24 mouse cellular contexts compared by ENCODE assay signal in genomic region chr2:145477484-145477883, GRCm38 (mm10).
DNase-seq lines count a peak whose midpoint lies in the region; ATAC-seq and TF ChIP-seq lines count a peak whose summit lies in the region.
"Had no signal": no experiment of that assay in that cellular context is flagged by ENCODE, and none has a peak within 500 bp of the region (broad histone marks: within the 10 kb centered on the region; RNA-seq: fewer than 3 reads in every experiment).

No protein-coding gene starts in this region.

- WGBS in midbrain, embryonic 14.5 days = 53% methylated on average over 2 of the region's 2 CpGs
- WGBS in midbrain, embryonic 13.5 days = 64% methylated on average over 2 of the region's 2 CpGs
- 53% methylated on average over 2 of the region's 2 CpGs for WGBS in hindbrain, postnatal 0 days

- no peaks in the 10 kb centered on the region for H3K9me3 ChIP-seq in midbrain, embryonic 14.5 days (ENCODE audit: control insufficient read depth, low read length)
- no peaks in the 10 kb centered on the region for H3K9me3 ChIP-seq in midbrain, embryonic 13.5 days
- H3K9me3 ChIP-seq in hindbrain, postnatal 0 days (ENCODE audit: low read length) = no peaks in the 10 kb centered on the region
- H3K9me3 ChIP-seq: embryonic facial prominence, embryonic 10.5 days; embryonic facial prominence, embryonic 12.5 days; forebrain, embryonic 13.5 days; forebrain, embryonic 15.5 days had no signal

- H3K9ac ChIP-seq in midbrain, embryonic 14.5 days (replicated peaks; ENCODE audit: low read length) = no peak overlapping the region
- no peak overlapping the region for H3K9ac ChIP-seq in midbrain, embryonic 13.5 days (replicated peaks)
- no peak overlapping the region for H3K9ac ChIP-seq in hindbrain, postnatal 0 days (replicated peaks; ENCODE audit: low read length)
- H3K9ac ChIP-seq: embryonic facial prominence, embryonic 12.5 days; forebrain, embryonic 13.5 days; forebrain, embryonic 15.5 days; forebrain, postnatal 0 days had no signal

- no peaks in the 10 kb centered on the region for H3K36me3 ChIP-seq in midbrain, embryonic 14.5 days (ENCODE audit: control insufficient read depth, insufficient read depth, low read length)
- H3K36me3 ChIP-seq in midbrain, embryonic 13.5 days = no peaks in the 10 kb centered on the region
- H3K36me3 ChIP-seq in hindbrain, postnatal 0 days (ENCODE audit: insufficient read depth, low read length) = no peaks in the 10 kb centered on the region
- H3K36me3 ChIP-seq: embryonic facial prominence, embryonic 10.5 days; embryonic facial prominence, embryonic 12.5 days; forebrain, embryonic 15.5 days; G1E had no signal

- H3K4me2 ChIP-seq in midbrain, embryonic 14.5 days (ENCODE audit: low read length) = no peak overlapping the region
- no peak overlapping the region for H3K4me2 ChIP-seq in midbrain, embryonic 13.5 days (replicated peaks)
- no peak overlapping the region for H3K4me2 ChIP-seq in hindbrain, postnatal 0 days (ENCODE audit: low read depth, low read length)
- H3K4me2 ChIP-seq: embryonic facial prominence, embryonic 12.5 days; forebrain, embryonic 13.5 days; forebrain, embryonic 15.5 days had no signal

- DNase-seq in frontal cortex, postnatal 10 days (ENCODE audit: low spot score in 2 of 2) = no peak
- peak; percentile 7 for DNase-seq in midbrain, embryonic 14.5 days
- DNase-seq in brain, adult 2 months (ENCODE audit: low read depth, low spot score) = peak; percentile 40
- DNase-seq in hindbrain, postnatal 0 days (ENCODE audit: low spot score) = no peak
- DNase-seq: adrenal gland, adult 8-10 months; adrenal gland, postnatal 14 days; adrenal gland, postnatal 36 days; B cell, adult 2 months; cerebellum, adult 11-12 months; cerebellum, adult 2 months; cerebellum, adult 9-10 months; cerebellum, postnatal 10 days; cerebellum, postnatal 25 days; forebrain, postnatal 0 days had no signal

- H3K4me3 ChIP-seq in midbrain, embryonic 14.5 days (replicated peaks; ENCODE audit: low read depth, low read length) = no peak overlapping the region
- no peak overlapping the region for H3K4me3 ChIP-seq in midbrain, embryonic 13.5 days (replicated peaks)
- no peak overlapping the region for H3K4me3 ChIP-seq in hindbrain, postnatal 0 days (ENCODE audit: low read length)
- H3K4me3 ChIP-seq: embryonic facial prominence, embryonic 10.5 days; embryonic facial prominence, embryonic 12.5 days; forebrain, embryonic 13.5 days; forebrain, embryonic 15.5 days had no signal

- TF ChIP-seq CTCF in hindbrain, postnatal 0 days (IDR thresholded peaks at IDR 0.05; ENCODE audit: low read depth) = no peak

- H3K4me1 ChIP-seq in midbrain, embryonic 14.5 days (ENCODE audit: control insufficient read depth, insufficient read depth, low read length) = no peaks in the 10 kb centered on the region
- H3K4me1 ChIP-seq in midbrain, embryonic 13.5 days (replicated peaks) = no peaks in the 10 kb centered on the region
- no peaks in the 10 kb centered on the region for H3K4me1 ChIP-seq in hindbrain, postnatal 0 days (ENCODE audit: insufficient read depth, low read length)
- H3K4me1 ChIP-seq: embryonic facial prominence, embryonic 10.5 days; embryonic facial prominence, embryonic 12.5 days; forebrain, embryonic 13.5 days; forebrain, embryonic 15.5 days had no signal

- no peaks in the 10 kb centered on the region for H3K27me3 ChIP-seq in midbrain, embryonic 14.5 days (ENCODE audit: control insufficient read depth, insufficient read depth, low read length)
- H3K27me3 ChIP-seq in midbrain, embryonic 13.5 days = no peaks in the 10 kb centered on the region
- no peaks in the 10 kb centered on the region for H3K27me3 ChIP-seq in hindbrain, postnatal 0 days (ENCODE audit: insufficient read depth, low read length)
- H3K27me3 ChIP-seq: embryonic facial prominence, embryonic 12.5 days; forebrain, embryonic 13.5 days; forebrain, embryonic 15.5 days; Patski had no signal

- no peak overlapping the region for H3K27ac ChIP-seq in midbrain, embryonic 14.5 days (replicated peaks; ENCODE audit: low read depth, low read length)
- H3K27ac ChIP-seq in midbrain, embryonic 13.5 days = no peak overlapping the region
- no peak overlapping the region for H3K27ac ChIP-seq in hindbrain, postnatal 0 days
- H3K27ac ChIP-seq: embryonic facial prominence, embryonic 10.5 days; embryonic facial prominence, embryonic 12.5 days; forebrain, embryonic 13.5 days; forebrain, embryonic 15.5 days had no signal

- peak; percentile 96 for ATAC-seq in frontal cortex, adult (ENCODE audit: low TSS enrichment)
- no peak for ATAC-seq in midbrain, embryonic 14.5 days (ENCODE audit: low FRiP score, low TSS enrichment)
- ATAC-seq in midbrain, embryonic 13.5 days = no peak
- ATAC-seq in hindbrain, postnatal 0 days = no peak
- ATAC-seq: activated CD4-positive, CD25-positive, alpha-beta regulatory T cell, adult 4 months; CD4-positive, CD25-positive, alpha-beta regulatory T cell, adult 4 months; forebrain, embryonic 13.5 days; forebrain, embryonic 15.5 days; forebrain, postnatal 0 days; Patski had no signal

Comparison
In these comparisons a context has a peak if more than half of its experiments do, and no peak if none do; other contexts are left out.
1. DNase-seq: peak in midbrain, embryonic 14.5 days (single experiment) and brain, adult 2 months (single experiment); none in frontal cortex, postnatal 10 days (0 of 2) and hindbrain, postnatal 0 days (single experiment).